Mouse (Mus musculus) neutrophil, adult 5-6 weeks (primary cell): Measurements from ENCODE around the gene Olfr715. TPM values are rescaled to one million over a fixed set of nuclear protein-coding genes. Genes with fewer than 3 reads are reported as not detected.
"Not testable (repeated sequence)": the region's sequence is repeated elsewhere in the genome, so short reads cannot be mapped to it uniquely, and the experiment has no call there.

Experiments
- ATAC-seq: fragments of 151-379, 151-347 bp; 2 replicates; pipeline ENCODE4 v1.8.0; 2017; ENCODE audit warnings: mild to moderate bottlenecking, moderate TSS enrichment; ENCODE audit not compliant: insufficient number of reproducible peaks, poor library complexity, low FRiP score, severe bottlenecking; ENCODE audit errors: extremely low read depth
- total RNA-seq: library from RNA; stranded (forward); fragments of 200-1000 nt; gene quantifications from 2 replicates; pipeline ENCODE4 v1.2.3, GENCODE M21; 2017

Olfr715 gene
- total RNA-seq, result not detected in 2 replicates

- ATAC-seq, result not testable (repeated sequence)
Measured at GRCm38 (mm10) chr7:107130983-107131382, at the start of gene Olfr715. Olfr715 (minus strand) TSS chr7:107131083.

GRCm38 (mm10) chr7:107180406-107180805, 49.5 kb upstream of the Olfr715 start:
- no peak for ATAC-seq

DNA sequence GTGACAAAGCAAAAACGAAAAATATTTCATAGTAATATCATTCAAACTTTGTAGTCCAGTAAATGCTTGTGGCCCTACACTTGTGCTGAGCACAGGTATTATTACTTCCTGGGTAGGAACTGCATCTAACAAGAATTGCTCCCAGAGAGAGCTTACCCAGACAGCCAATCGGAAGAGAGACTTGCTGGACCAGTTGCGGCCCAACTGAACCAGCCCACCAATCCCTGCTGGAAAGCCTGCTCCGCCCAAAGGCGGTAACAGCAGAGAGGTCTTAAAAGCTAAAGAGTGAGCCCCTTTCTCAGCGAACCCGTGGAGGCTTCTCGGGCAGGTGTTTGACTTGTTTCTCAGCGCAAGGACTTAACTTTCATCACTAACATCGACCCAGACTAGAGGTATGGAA, 35.8 kb upstream of the Olfr715 start, which contains the start of gene Nlrp14:
Gene Nlrp14, plus strand, starts transcription at position 301 of the 400 bp plus-strand sequence.
- no peak for ATAC-seq

DNA sequence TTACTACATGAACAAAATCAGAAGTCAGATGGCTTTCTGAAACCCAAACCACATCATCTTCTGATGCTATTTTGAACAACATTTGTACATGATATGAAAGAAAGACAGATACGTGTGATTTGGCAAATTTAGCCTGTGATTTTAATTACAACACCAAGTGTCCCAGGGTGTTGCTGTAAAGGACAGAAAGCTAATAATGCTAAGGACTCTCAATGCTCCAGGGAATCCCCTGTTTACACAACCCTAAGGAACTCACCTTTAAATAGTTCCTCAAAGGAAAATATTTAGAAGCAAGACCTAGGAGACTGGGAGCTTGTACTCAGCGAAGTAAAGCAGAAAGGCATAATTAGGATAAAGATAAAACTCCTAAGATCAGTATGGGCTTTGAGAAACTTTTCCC, 7.1 kb upstream of the Olfr715 start, which contains the start of gene Olfr716:
Gene Olfr716, plus strand, starts transcription at position 301 of the 400 bp plus-strand sequence.
- not testable (repeated sequence) for ATAC-seq

- not testable (repeated sequence) for ATAC-seq
Measured at GRCm38 (mm10) chr7:107110269-107110668, 20.6 kb downstream of the Olfr715 start, which contains the start of gene Olfr715b. Olfr715b (minus strand) TSS chr7:107110369.

GRCm38 (mm10) chr7:107092920-107093319, 38.0 kb downstream of the Olfr715 start, which contains the start of gene Olfr17:
Olfr17 (plus strand) TSS chr7:107093220.
- ATAC-seq, result no peak

Other genes with a start within 250 kb of the Olfr715 start
- not detected in 2 replicates for gene Olfr706, start 242.9 kb downstream of the Olfr715 start, total RNA-seq
- gene Olfr707, start 229.8 kb downstream of the Olfr715 start, total RNA-seq, result not detected in 2 replicates
- not detected in 2 replicates for gene Olfr1532-ps1, start 223.1 kb downstream of the Olfr715 start, total RNA-seq
- not detected in 2 replicates for gene Olfr709-ps1, start 198.9 kb downstream of the Olfr715 start, total RNA-seq
- not detected in 2 replicates for gene Olfr710, start 182.8 kb downstream of the Olfr715 start, total RNA-seq
- gene Olfr6, start 167.1 kb downstream of the Olfr715 start, total RNA-seq, result under 0.01 and 0.12 TPM in 2 replicates
- 0.23 TPM in 1 of 2 replicates, not detected in the other for gene Olfr711, start 155.6 kb downstream of the Olfr715 start, total RNA-seq
- not detected in 2 replicates for gene Olfr2, start 125.0 kb downstream of the Olfr715 start, total RNA-seq
- gene Olfr713, start 99.9 kb downstream of the Olfr715 start, total RNA-seq, result 0.23 TPM in 1 of 2 replicates, not detected in the other
- gene Olfr714, start 60.1 kb downstream of the Olfr715 start, total RNA-seq, result 0.12 TPM in 1 of 2 replicates, not detected in the other
- not detected in 2 replicates for gene Olfr17, start 37.9 kb downstream of the Olfr715 start, total RNA-seq
- gene Olfr715b, start 20.7 kb downstream of the Olfr715 start, total RNA-seq, result not detected in 2 replicates
- gene Olfr716, start 7.2 kb upstream of the Olfr715 start, total RNA-seq, result 0.74 TPM in 1 of 2 replicates, not detected in the other
- not detected in 2 replicates for gene Nlrp14, start 35.9 kb upstream of the Olfr715 start, total RNA-seq
- gene Rbmxl2, start 78.4 kb upstream of the Olfr715 start, total RNA-seq, result not detected in 2 replicates
- gene Syt9, start 239.6 kb upstream of the Olfr715 start, total RNA-seq, result not detected in 2 replicates